Mouse (Mus musculus): Measurements from ENCODE around the gene Aqp11.

Gene Aqp11

DNA sequence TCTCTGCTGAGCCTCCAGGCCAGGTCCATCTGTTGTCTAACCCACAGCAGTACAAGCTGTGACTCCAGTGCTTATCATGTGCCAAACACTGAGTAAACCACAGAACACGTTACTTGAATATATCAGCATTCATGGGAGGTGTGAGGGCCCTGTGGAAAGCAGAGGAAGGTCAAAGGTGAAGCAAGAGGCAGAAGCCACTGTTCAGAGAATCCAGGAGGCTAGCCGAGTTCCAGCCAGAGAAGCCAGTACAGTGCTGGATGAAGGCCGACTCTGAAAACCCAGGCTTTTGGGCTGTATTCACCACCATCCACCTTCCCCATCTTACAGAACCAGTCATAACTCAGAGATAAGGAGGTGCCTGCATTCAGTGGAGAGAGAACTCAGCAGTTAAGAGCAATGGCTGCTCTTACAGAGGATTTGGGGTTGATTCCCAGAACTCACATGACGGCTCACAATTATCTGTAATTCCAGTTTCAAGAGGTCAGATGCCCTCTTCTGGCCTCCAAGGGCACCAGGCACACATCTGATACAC is 9.2 kb upstream of the Aqp11 start:
- DNase-seq: no peak

DNA sequence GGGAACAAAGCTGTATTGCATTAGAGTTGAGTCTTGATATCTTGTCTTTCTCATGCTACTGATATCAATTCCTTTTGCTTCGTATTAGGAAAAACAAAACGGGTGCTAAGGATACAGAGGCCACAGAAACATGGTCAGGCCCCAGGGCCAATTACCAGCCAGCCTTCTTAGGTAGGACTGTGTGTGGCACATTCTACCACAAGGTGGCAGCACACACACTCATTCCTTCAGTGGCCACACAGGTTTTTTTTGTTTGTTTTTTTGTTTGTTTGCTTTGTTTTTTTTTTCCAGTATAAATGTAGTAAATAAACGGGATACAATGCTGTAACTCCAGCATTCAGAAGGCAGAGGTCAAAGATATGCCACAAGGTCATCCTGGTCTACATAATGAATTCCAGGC is 7.2 kb upstream of the Aqp11 start:
- no peak for DNase-seq

DNA sequence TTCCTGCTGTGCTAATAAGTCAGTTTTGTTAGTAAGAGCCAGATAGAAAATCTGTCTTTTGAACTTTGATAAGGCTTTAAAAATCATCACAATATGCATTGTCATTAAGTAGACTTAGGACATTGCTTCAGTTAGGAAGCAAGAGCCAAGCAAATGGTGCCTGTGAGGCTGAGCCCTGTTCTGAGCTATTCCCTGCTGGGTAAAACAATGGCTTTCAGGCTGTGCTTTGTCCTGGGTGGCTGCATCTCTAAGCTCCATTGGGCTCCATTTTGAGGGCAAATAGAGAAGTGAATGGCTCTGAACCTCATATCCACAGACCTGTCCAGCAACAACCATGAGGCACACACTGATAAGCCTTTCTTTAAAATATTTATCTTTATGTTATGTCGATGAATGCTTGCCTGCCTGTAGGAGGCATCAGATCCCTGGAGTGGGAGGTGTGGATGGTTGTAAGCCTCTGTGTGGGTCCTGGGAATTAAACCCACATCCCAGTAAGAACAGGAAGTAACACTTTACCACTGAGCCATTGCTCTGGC is 3.7 kb upstream of the Aqp11 start:
- no peak for DNase-seq

DNA sequence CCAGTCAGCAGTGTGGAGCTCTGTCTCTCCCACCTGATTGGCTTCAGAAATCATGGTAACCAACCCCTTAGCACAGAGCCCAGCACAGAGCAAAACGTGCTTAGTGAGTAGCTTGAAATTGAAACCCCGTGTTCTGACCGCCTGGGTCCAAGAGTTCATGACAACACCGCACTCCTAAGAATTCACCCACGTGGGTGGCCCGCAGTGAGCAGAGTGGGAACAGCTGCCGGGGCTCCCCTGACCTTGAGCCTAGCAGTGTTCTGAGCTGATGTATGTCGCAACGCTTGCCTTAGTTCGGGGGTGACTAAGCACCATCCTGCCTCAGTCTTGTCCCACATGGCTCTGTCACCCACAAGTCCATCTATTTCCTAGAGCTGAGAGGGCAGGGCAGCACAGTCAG is 2.9 kb upstream of the Aqp11 start:
- DNase-seq: no peak

DNA sequence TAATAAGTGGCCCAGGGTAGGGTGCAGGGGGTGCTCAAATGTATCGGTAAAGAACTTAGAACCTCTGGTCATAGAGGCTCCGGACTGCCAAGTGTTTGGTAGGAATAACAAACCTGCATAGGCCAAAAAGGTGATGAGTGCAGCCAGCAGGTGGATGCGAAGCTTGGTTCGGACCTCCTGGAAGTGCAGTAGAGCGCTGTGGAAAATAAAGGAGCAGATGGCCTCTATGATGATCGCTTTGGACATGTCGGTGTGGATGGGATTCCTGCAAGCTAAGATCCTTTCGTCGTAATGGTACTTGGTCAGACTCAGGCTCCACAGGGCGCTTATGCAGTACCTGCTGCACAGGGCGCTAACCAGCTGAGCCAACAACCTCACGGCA is 842 bp downstream of the Aqp11 start:
- DNase-seq: no peak

DNA sequence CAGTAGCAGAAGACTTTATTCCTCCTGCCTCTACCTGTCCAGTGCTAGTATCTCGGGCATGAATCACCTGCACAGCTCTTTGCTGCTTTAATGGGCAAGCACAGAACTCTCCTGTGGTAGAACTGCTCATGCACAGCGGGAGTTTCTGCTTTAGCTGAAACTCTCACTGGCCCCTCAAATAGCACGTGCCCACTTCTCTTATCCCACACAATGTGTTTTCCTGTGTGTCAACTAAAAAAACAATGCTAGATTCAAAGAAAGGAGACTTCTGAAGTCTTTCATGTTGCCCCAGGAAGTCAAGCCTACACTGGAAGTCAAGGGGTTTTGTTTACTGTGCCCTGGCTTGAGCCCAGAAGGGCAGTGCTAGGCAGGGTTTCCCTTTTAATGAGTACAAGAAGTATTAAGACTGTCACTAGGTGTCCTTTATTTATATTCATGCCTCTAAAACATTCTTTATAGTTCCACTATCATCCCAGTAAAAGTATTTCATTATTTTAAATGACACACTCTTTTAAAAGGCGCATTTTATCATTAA is 2.1 kb downstream of the Aqp11 start:
- no peak for DNase-seq

DNA sequence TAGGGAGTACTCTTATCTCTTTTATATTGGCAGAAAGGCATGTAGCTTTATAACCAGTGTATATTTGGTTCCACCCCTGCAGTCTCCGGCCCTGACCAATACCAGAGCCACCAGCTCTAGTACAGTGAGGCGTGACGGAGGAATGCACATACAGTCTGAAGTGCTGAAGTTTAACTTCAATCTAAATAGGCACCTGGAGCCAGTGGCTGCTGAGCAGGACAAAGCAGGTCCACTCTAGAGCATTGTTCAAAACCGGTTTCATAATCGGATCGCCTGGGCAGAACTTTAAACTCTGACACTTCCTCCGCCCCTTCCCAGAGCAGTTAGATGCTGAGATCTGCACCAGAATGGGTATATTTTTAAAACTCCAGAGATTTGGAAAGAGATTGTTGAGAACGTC is 3.1 kb downstream of the Aqp11 start:
- no peak for DNase-seq

DNA sequence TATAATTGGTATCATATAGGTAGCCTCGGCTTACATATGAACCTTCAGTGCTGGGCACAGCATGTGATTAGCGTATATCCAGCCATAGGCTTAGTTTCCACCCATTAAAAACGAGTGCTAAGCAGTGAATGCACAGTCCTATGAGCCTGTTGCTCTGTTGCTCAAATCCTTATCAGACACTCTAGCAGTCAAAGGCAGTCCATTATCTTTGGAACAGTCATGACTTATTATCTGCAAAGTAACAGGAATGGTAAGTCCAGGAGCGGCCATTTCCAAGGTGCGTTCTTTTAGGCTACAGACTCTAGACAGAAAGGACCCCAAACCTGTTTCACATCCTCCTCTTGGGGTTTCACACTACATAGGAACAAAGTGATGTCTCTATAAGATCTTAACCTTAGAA is 4.5 kb downstream of the Aqp11 start:
- no peak for DNase-seq

DNA sequence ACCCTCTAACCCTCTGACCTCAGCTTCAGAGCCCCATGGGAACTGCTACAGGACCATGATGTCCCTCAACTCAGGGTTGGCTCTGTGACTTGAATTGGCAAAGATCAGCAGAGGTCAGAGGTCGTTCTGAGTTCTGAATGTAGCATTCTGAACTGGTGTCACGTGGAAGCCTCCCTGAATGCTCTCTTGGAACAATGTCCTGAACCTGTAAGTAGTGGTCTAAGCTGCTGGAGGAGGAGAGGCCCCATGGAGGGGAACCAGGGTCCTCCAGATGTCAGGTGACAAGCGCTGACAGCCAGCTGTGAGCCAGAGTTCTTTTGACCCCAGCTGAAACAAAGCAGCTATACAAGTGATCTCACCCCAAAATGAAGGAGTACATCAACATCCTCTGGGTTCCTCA is 7.7 kb downstream of the Aqp11 start:
- DNase-seq: no peak

DNA sequence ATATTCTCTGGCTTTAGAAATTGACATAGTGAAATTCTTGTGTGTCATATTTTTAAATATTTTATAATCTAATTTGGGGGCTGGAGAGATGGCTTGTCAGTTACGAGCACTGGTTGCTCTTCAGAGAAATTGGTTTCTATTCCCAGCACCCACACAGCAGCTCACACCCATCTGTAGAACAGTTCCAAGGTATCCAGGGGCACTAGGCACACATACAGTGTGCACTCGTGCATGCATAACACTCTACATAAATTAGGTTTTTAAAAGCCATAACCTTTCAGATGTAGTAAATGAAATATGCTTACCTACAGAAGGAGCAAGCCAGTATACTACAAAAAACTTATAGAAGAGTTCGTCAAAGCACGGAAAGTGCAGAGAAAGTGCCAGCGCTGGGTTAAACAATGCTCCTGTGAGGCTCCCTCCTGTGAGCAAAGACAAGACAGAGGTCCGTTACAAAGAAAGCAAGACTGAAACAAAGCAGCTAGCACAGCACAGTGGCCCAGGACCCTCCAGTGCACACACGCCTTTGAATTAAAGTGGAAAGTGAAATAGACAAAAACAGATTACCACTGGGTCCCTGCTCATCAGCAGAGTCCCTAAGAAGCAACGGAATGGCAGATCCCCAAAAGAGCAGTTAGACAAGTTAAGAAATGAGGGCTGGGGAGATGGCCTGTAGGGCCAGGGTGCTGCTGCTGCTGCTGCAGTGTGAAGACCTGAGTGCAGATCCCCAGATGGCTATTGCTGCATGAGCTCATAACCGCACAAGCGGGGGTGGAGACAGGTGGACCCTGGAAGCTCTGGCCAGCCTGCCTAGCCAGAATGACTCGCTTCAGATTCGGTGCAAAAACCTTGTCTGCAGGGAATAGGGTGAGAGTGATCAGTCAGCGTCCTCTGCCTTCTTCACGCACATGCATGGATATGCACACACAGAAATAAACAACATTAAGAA is 9.1 kb downstream of the Aqp11 start:
- DNase-seq: no peak

DNA sequence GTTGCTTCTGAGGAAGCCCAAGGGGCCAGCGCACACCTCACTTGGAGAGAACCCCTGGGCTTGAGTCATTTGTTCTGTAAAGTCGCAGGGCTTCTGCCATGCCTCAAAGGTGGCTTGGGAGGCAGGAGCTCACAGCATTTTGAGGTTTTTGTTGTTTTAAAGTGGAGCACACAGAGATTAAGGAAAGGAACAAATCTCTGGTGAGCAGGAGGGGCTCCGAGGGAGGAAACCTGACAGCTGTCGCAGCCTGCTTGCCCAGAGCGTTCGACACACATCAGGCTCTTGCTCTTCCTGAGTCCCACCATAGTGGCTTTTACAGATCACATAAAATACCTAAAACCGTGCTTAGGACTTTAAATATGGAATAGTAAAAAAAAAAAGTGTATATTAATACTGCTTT is 11.3 kb downstream of the Aqp11 start:
- DNase-seq: no peak

DNA sequence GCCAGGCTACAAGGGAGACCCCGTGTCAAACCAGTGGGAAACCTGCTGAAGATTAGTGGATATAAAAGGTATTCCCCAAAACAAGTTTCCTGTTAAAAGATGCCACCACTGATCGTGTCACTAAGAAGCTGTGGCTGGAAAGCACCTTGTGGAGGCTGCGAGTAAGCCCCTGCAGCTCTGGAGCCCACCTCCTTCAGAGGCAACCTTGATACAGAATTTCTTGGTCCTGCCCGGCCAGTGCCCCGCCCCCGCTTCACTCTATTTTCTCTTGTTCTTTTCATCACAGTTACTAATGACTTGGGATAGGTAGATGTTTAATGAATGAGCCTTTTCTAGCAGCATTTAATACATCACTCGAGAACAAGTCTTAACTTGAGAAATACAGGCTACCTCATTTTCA is 12.0 kb downstream of the Aqp11 start:
- no peak for DNase-seq

DNA sequence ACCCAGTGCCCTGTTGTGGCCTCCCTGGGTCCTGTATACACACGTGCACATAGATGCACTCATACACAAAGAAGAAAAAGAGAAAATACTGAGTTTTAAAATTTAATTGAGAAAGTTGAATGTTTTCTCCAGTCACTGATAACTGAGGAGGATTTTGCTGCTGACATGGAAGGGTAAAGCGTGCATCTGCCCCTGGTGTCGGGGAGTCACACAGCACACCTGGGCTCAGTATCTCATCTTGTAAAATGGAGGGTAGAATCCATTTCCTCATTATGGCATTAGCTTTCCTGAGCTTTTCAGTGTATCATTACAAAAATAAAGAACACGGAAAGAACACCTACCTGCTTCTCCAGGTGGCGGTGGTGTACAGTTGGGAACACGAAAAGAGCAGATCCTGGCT is 12.7 kb downstream of the Aqp11 start:
- no peak for DNase-seq

DNA sequence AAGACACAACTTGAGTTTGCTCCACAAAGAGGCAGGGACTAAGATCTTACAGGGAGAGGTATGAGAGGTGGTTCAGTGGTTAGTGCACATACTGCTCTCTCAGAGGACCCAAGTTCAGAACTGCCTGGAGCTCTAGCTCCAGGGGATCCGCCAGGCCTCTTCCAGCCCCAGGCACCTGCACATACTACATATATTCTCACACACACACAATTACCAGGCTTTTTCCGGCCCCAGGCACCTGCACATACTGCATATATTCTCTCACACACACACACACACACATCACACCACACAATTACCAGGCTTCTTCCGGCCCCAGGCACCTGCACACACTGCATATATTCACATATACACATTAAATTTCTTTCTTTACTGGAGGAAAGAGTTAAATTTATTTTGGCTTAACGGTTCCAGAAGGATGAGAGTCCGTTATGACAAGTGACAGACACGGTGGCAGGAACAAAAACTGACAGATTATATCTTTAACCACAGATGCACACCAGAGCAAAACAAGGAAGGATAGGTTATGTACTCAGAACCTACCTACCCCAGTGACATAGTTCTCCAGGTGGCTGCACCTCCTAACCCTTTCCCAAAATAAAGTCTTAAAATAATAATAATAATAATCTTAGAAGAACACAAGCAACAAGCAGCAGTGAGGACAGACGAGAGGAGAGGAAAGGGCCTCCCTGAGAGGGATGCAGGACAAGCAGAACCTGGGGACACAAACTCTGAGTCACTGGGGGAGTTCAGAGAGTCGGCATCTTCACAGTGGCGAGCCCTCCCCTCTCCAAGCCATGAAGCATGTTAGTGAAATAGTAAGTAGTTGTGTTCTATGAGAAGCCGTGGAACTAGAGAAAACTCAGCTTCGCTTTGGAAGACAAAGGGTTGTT is 14.2 kb downstream of the Aqp11 start:
- no peak for DNase-seq

DNA sequence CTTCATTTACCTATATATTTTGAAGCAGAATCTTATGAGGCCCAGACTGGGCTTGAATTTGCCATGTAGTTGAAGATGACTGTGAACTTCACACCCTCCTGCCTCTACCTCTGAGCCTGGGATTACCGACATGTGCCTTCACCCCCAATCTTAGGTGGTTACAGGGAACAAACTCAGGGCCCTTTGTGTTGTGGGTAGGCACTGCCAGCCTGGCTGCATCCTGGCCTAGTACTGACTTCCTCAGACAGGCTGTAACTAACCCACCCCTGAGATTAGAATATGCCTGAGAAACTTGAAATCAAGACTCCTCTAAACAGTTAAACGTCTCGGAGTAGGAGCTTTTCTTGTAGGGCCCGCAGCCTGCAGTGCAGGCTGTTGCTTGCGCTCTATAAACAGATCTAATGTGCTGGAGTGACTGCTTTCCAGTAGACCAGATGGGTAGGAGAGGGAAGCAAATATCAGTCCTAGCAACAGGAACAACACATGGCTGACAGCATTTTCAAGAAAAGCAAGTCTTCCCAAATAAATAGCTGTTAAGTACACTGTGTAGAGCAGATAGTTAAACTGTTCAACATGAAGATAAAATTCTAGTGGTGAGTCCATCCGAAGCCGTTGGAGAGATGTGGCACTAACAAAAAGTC is 15.7 kb downstream of the Aqp11 start:
- no peak for DNase-seq

DNA sequence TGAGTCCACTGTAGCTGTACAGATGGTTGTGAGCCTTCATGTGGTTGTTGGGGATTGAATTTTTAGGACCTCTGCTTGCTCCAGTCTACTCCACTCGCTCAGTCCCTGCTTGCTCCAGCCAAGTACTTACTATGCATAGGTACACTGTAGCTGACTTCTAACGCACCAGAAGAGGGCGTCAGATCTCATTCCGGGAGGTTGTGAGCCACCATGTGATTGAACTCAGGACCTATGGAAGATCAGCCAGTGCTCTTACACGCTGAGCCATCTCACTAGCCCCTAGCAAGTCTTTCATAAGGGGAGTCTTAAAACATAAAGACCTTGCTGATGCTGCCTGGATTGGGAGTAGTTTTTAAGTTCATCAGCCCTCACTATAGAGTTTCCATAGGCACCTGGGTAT is 18.0 kb downstream of the Aqp11 start:
- no peak for DNase-seq

DNA sequence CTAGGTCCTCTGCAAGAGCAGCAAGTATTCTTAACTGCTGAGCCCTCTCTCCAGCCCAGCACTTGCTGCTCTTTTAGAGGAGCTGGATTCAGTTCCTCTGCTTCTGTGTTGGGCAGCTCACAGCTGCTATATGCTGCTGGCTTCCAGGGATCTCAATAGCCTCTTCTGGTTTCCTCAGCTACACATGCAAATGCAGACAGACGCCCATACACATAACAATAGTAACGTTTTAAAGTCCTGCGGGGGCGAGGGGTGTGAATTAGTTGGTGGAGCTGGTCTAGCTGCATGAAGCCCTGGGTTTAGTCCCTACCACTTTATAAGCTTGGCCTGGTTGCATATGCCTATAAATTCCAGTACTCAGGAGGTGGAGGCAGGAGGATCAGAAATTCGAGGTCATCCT is 19.0 kb downstream of the Aqp11 start:
- DNase-seq: peak; percentile 54

DNA sequence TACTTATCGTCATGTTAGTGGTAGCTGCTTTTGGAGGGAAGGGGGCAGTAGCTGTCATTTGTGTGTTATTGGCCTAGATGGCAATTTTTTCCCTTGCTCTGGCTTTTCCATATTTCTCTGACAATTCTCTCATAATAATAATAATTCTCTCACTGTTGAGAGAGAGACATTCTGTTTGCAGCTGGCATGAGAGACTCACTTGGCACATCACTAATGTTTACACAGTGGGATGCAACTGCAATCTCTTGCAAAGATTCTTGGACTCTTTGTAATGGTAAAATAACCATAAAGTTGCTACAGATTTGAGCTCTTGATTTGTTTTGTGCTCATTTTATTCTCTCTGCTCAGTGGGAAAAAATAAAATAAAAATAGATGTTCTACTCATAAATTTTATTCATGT is 20.8 kb downstream of the Aqp11 start:
- DNase-seq: no peak

DNA sequence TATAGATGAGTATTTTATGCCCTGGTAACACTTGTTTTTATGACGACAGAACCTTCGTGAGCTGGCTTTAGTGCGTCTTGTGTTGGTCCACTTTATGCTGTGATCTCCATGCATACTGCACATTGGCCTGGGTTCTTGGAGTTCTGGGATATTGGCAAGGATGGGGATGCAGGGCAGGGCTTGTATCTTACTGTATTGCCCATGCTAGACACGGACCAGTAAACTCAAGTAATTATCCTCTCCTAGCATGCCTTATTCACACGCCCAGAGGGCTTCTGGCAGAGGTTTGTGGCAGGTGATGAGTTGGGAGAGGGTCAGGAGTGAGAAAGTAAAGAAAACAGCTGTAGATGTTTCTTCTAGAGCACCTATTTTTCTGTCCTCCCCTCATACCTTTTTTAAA is 23.4 kb downstream of the Aqp11 start:
- DNase-seq: no peak

DNA sequence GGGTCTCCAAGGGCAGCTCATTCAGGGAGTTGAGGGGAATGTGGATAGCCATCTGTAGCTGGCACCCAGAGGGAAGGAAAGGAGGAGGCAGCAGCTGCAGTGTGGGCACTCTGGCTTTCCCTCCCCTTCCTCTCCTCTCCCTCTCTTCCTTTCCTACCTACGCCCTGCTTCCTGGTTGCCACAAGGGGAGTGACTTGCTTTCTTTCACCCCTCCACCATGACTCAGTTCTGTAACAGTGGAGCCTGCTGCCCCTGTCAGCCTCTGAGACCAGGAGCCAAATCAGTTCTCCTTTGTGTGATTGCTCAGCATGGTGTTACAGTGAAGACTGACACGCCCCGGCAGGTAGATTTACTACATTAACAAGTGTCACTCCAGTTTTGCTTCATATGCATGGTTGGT is 28.9 kb downstream of the Aqp11 start:
- DNase-seq: peak; percentile 68

DNA sequence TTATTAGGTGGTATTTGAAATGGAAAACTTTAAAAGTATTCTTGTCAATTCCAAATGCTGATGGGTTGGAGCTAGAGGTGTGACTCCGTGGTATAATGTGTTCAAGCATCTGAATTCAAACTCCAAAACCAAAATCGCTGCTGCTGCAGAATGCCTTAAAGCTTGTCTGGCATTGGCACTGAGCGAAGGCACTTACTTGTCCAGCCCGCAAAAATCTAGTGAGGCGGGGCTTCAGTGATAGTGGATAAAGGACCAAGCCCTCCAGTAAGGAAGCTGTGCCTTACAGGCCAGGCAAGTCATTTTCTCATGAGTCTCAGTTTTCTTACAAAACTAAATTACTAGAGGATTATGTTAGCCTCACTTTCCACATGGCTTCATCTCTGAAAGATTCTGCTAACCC is 30.3 kb downstream of the Aqp11 start:
- DNase-seq: no peak

DNA sequence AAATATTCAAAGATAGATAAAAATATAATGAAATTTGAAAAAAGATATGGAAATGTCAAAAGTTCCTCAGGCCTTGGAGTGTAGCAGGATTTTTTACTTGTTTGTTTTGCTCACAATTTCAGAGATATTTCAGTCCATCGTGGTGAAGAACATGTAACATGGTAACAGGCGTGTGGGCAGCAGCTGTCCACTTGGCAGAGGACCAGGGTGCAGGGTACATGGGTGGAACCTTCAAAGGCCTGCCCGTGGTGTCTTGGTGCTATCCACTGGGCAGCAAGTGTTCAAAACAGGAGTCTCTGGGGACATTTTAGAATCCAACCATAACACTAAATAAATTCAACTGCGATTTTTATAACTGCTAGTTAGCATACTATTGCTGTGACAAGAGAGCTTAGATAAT is 31.0 kb downstream of the Aqp11 start:
- no peak for DNase-seq

DNA sequence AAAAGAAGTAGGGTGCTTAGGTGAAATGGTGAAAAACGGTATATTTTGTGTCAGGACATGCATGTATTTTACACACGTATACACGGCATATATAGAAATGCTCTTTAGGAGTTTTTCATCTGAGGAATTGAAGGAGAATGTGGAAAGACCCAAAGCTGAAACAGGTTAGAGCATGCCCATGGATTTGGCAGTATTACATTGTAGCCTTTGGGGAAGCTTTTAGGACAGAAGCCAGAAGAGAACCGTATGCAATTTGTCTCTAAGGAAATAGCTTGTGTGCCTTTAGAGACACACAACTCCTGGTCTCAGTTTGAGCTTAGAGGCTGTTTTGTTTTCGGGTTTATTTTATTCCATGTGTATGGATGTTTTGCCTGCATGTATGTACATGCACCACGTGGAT is 37.0 kb downstream of the Aqp11 start:
- DNase-seq: no peak
